Mouse (Mus musculus) bone marrow macrophage, adult 2 months (primary cell): ENCODE data around the gene Hoxa5.

Source experiments
- CTCF ChIP-seq: IDR thresholded peaks from 2 replicates; pipeline ENCODE4 v1.5.1; 2012; ENCODE audit warnings: low read depth, mild to moderate bottlenecking, low read length, moderate library complexity
- POLR2A ChIP-seq: IDR thresholded peaks from 2 replicates; pipeline ENCODE4 v1.6.1; 2012; ENCODE audit warnings: mild to moderate bottlenecking, low read depth, low read length, borderline replicate concordance

GRCm38 (mm10) chr6:52246916-52247315 is 42.5 kb upstream of the Hoxa5 start:
- TF ChIP-seq CTCF, result no peak
- no peak for TF ChIP-seq POLR2A
